Mouse (Mus musculus) neural tube, embryonic 14.5 days (tissue): ENCODE results near the gene Snrpc. TPM values are rescaled to one million over a fixed set of nuclear protein-coding genes. Genes with fewer than 3 reads are reported as not detected.
"Not testable (repeated sequence)": the region's sequence is repeated elsewhere in the genome, so short reads cannot be mapped to it uniquely, and the experiment has no call there.

Experiments used
- ATAC-seq: fragments of 200-750 bp; cut with Nextera tagmentation; 2 replicates; pipeline ENCODE4 v1.8.0; 2017; ENCODE audit warnings: low read depth, mild to moderate bottlenecking, moderate TSS enrichment, moderate library complexity
- H3K27ac ChIP-seq: fragments of 300-500 bp; sonication (generic); 2 replicates; pipeline ENCODE4 v1.5.1; 2014; ENCODE audit warnings: low read depth, mild to moderate bottlenecking, control low read depth, low read length, moderate library complexity, mixed read lengths
- H3K27me3 ChIP-seq: fragments of 300-500 bp; sonication (generic); 2 replicates; pipeline ENCODE4 v1.6.1; 2014; ENCODE audit warnings: low read length; ENCODE audit not compliant: control insufficient read depth, insufficient read depth
- H3K36me3 ChIP-seq: fragments of 300-500 bp; sonication (generic); 2 replicates; pipeline ENCODE4 v1.6.1; 2014; ENCODE audit warnings: low read length, mixed read lengths; ENCODE audit not compliant: control insufficient read depth, insufficient read depth
- H3K4me1 ChIP-seq: fragments of 300-500 bp; sonication (generic); 2 replicates; pipeline ENCODE4 v1.6.1; 2014; ENCODE audit warnings: low read length; ENCODE audit not compliant: control insufficient read depth, insufficient read depth
- H3K4me2 ChIP-seq: fragments of 300-500 bp; sonication (generic); 2 replicates; pipeline ENCODE4 v1.6.1; 2014; ENCODE audit warnings: mild to moderate bottlenecking, low read depth, low read length, control low read depth
- H3K4me3 ChIP-seq: fragments of 300-500 bp; sonication (generic); 2 replicates; pipeline ENCODE4 v1.5.1; 2014; ENCODE audit warnings: low read depth, low read length, control low read depth, mixed read lengths
- H3K9ac ChIP-seq: fragments of 300-500 bp; sonication (generic); replicated peaks from 2 replicates; pipeline ENCODE4 v1.6.1; 2014; ENCODE audit warnings: low read depth, mild to moderate bottlenecking, control low read depth, low read length, mixed read lengths
- H3K9me3 ChIP-seq: fragments of 300-500 bp; sonication (generic); 2 replicates; pipeline ENCODE4 v1.6.1; 2016; ENCODE audit warnings: low read length; ENCODE audit not compliant: control insufficient read depth
- WGBS: fragments of 180-500 bp; shearing (Covaris S2); extraction: QIAGEN DNeasy Blood & Tissue Kit; methylation state at CpG from one replicate; pipeline ENCODE4 v1.1.7; 2014; 5-methylcytosine and 5-hydroxymethylcytosine counted together
- polyA plus RNA-seq: library from polyadenylated mRNA; unstranded; fragments of >200 nt; fragmentation: Nextera tagmentation; extraction: Ambion mirVana; gene quantifications from 2 replicates; pipeline ENCODE4 v1.2.1, GENCODE M21; 2014

Snrpc gene
- 211 and 216 TPM in 2 replicates for polyA plus RNA-seq

DNA sequence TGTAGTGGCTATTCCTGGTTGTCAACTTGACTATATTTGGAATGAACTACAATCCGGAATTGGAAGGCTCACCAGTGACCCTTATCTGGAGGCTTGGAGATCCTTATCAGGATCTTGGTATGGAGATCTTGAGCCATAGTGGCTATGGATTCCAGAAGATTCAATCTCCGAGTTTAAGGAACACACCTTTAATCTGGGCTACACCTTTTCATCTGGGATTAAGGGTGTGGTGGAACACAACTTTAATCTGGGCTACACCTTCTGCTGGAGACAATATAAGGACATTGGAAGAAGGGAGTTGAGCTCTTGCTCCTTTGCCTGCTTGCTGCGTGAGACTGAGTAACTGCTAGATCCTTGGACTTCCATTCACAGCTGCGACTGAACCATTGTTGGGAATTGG is at the start of gene Snrpc:
Gene Snrpc (plus strand): TSS at position 301 of the 400 bp plus-strand sequence.
- not testable (repeated sequence) for ATAC-seq, H3K4me2 ChIP-seq, H3K27me3 ChIP-seq, H3K36me3 ChIP-seq, H3K27ac ChIP-seq, H3K9ac ChIP-seq, H3K4me3 ChIP-seq, H3K9me3 ChIP-seq
- 93% methylated on average over 2 of the region's 4 CpGs for WGBS
- H3K4me1 ChIP-seq: peaks cover 10% of the 10 kb centered on the region

DNA sequence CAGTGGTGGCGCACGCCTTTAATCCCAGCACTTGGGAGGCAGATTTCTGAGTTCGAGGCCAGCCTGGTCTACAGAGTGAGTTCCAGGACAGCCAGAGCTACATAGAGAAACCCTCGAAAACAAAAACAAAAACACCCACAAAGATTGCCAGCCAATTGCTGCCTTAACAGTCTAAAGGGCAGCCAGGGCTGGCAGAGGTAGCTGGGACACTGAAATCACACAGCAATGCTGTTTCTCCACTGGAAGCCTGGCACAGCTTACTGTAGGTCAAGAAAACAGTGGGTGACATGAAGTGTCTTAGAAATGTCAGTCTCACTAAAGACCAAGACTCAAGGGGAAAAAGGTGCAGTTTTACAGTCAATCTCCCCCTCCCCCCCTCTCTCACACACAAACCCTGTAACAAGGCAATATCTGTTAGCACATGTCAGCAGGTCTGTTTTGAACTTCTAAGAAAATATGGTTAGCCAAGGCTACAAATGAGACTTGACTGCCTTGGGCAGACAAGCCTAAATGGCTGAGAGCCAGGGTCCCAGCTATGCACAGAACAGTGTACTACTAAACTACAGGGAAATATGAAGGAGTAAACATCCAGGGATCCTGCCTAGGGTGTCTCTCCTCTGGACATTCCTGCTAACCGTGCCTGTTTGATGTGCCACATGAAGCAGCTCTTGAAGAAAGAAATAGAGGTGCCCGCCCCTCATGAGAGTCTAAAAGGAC is 49.3 kb upstream of the Snrpc start:
- H3K27ac ChIP-seq: no peak overlapping the region
- no peaks in the 10 kb centered on the region for H3K4me1 ChIP-seq
- H3K9me3 ChIP-seq: no peaks in the 10 kb centered on the region
- WGBS: 91% methylated on average over 6 of the region's 6 CpGs
- H3K4me3 ChIP-seq: no peak overlapping the region
- H3K4me2 ChIP-seq: no peak overlapping the region
- peaks cover 9% of the 10 kb centered on the region; the same call in 1 of the 2 replicates for H3K36me3 ChIP-seq
- no peak overlapping the region for H3K9ac ChIP-seq
- H3K27me3 ChIP-seq: no peaks in the 10 kb centered on the region
- ATAC-seq: no peak

DNA sequence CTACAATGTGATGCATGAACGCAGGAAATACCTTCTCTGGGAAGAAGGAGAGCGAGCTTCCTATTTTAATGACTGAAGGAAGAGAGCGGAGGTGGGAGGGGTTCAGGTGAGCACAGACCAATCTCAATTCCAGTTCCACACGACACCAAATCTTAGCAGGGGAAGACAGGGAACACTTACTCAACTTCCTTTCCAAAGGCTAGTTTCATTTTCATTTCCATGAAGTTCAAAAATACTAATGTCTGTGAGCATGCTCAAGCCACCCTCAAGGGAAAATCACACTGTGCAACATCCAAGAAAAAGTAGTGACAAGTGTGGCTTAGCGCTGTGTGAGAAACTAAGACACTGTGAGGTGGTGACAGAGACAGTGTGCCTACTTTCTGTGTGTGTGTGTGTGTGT is 47.9 kb upstream of the Snrpc start:
- H3K9ac ChIP-seq: no peak overlapping the region
- H3K4me3 ChIP-seq: no peak overlapping the region
- H3K4me1 ChIP-seq: no peaks in the 10 kb centered on the region
- H3K36me3 ChIP-seq: peaks cover 9% of the 10 kb centered on the region; the same call in 1 of the 2 replicates
- H3K9me3 ChIP-seq: no peaks in the 10 kb centered on the region
- 91% methylated on average over 5 of the region's 5 CpGs for WGBS
- no peak for ATAC-seq
- no peak overlapping the region for H3K27ac ChIP-seq
- H3K27me3 ChIP-seq: no peaks in the 10 kb centered on the region
- no peak overlapping the region for H3K4me2 ChIP-seq

DNA sequence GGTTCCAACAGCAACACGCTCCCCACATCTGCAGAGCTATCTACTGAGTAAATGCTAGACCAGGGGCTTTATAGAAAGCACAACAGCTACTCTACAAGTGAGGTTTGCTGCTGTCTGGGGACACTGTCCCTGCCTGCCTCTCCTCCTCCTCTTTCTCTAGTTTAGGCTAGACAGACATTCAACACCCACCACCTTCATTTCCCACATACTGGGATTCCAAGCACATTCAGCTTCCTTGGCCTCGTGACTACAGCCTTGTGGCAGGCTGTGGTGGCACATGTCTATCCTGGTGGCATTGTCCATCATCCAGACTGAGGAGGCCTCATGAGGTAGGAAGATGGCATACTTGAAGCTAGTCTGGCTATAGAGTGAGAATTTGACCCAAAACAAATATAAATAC is 47.0 kb upstream of the Snrpc start:
- H3K36me3 ChIP-seq: 0 out of 2 replicates have a peak, but pooled peaks cover 4% of the 10 kb centered on the region
- no peaks in the 10 kb centered on the region for H3K9me3 ChIP-seq
- 93% methylated on average over 2 of the region's 2 CpGs for WGBS

DNA sequence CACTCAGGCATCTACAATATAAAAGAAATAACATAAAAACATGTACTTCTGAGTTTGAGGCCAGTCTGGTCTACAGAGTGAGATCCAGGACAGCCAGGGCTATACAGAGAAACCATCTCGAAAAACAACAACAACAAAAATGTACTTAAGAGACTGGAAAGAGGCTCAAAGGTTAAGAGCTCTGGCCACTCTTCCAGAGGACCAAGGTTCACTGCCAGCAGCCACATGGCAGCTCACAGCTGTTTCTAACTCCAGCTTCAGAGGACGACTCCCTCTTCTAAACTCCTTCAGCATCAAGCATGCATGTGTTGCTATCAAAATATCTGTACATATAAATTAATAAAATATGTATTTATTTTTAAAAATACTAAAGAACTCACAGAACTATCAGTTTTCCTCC is 46.4 kb upstream of the Snrpc start:
- H3K9ac ChIP-seq: no peak overlapping the region
- no peak overlapping the region for H3K4me2 ChIP-seq
- WGBS: 93% methylated on average over 2 of the region's 2 CpGs
- no peak for ATAC-seq
- no peak overlapping the region for H3K4me3 ChIP-seq
- no peaks in the 10 kb centered on the region for H3K27me3 ChIP-seq
- H3K4me1 ChIP-seq: peaks cover 5% of the 10 kb centered on the region; the same call in 1 of the 2 replicates
- no peaks in the 10 kb centered on the region for H3K9me3 ChIP-seq
- 0 out of 2 replicates have a peak, but pooled peaks cover 3% of the 10 kb centered on the region for H3K36me3 ChIP-seq
- no peak overlapping the region for H3K27ac ChIP-seq

More for the DNA sequence above, 47.0 kb upstream of the Snrpc start:
- H3K4me3 ChIP-seq: no peak overlapping the region
- no peak for ATAC-seq
- H3K27me3 ChIP-seq: no peaks in the 10 kb centered on the region
- no peaks in the 10 kb centered on the region for H3K4me1 ChIP-seq
- no peak overlapping the region for H3K27ac ChIP-seq
- no peak overlapping the region for H3K9ac ChIP-seq
- no peak overlapping the region for H3K4me2 ChIP-seq

DNA sequence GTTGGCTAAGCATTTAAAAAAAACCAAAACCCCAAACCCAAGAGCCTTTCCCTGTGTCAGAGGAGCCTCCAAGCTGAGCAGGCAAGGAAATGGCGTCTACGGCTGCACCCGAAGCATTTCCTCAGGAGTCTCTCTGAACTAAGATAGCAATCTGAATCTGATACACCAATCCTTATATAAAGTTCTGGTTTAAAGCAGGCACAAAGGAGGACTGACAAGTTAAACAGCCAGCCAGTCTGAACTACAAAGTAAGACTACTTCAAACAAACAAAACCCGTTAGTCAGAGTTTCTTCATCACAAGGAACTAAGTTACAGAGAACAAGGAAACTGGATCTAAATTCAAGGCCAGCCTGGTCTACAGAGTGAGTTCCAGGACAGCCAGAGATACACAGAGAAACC is 45.4 kb upstream of the Snrpc start:
- Histone ChIP-seq H3K27me3 (no peaks in the 10 kb centered on the region), H3K36me3 (0 out of 2 replicates have a peak, but pooled peaks cover 3% of the 10 kb centered on the region), H3K9me3 (no peaks in the 10 kb centered on the region), H3K9ac (no peak overlapping the region), H3K4me1 (peaks cover 15% of the 10 kb centered on the region), H3K4me3 (no peak overlapping the region), H3K4me2 (no peak overlapping the region), H3K27ac (no peak overlapping the region)
- 92% methylated on average over 4 of the region's 4 CpGs for WGBS
- ATAC-seq: no peak

DNA sequence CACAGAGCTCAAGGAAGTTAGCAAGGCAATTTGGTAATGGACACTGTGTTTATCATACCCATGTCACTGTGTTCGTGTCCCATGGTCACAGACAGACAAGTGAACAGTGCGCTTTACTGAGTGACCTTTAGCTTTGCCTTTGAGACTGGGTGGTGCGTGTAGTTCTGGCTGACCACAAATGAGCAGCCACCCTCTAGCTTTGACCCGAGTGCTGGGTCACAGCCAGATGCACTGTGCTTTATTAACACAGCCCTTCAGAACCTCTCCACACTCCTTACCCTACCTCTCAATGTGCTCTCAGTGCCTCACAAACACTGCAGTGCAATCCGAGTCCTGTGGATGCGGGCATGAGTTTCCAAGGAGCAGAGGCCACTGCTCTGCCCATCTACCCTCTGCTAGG is 44.8 kb upstream of the Snrpc start:
- Histone ChIP-seq H3K9me3 (no peaks in the 10 kb centered on the region), H3K27me3 (no peaks in the 10 kb centered on the region), H3K9ac (no peak overlapping the region), H3K4me1 (peaks cover 21% of the 10 kb centered on the region), H3K36me3 (0 out of 2 replicates have a peak, but pooled peaks cover 3% of the 10 kb centered on the region), H3K27ac (no peak overlapping the region), H3K4me3 (no peak overlapping the region), H3K4me2 (no peak overlapping the region)
- ATAC-seq: no peak
- WGBS: 90% methylated on average over 6 of the region's 6 CpGs

DNA sequence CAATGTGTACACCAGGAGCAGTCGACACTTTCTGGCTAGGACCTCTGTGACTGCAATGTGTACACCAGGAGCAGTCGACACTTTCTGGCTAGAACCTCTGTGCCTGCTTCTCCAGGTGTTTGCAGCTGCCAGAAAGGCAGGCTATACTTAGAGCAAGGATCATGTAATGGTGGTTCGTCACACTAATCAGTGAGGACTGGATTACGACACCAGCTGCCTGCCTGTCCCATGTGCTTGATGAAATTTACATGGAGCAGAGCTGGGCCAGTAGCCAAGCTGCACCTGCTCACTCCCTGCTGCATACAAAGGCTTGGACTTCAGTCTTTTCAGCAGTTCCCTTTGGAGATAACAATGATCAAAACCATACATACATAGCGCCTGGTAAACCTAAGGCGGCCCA is 41.2 kb upstream of the Snrpc start:
- no peaks in the 10 kb centered on the region for H3K27me3 ChIP-seq
- peak overlapping the region; percentile 89 for H3K27ac ChIP-seq
- no peak overlapping the region for H3K4me3 ChIP-seq
- peaks cover 33% of the 10 kb centered on the region for H3K4me1 ChIP-seq
- peak; percentile 85 for ATAC-seq
- WGBS: 33% methylated on average over 6 of the region's 6 CpGs
- H3K36me3 ChIP-seq: 0 out of 2 replicates have a peak, but pooled peaks cover 3% of the 10 kb centered on the region
- H3K4me2 ChIP-seq: peak overlapping the region; percentile 31; the same call in 1 of the 2 replicates
- H3K9ac ChIP-seq: 0 out of 2 replicates have a peak overlapping the region, but pooled peaks have one; percentile 32
- no peaks in the 10 kb centered on the region for H3K9me3 ChIP-seq

DNA sequence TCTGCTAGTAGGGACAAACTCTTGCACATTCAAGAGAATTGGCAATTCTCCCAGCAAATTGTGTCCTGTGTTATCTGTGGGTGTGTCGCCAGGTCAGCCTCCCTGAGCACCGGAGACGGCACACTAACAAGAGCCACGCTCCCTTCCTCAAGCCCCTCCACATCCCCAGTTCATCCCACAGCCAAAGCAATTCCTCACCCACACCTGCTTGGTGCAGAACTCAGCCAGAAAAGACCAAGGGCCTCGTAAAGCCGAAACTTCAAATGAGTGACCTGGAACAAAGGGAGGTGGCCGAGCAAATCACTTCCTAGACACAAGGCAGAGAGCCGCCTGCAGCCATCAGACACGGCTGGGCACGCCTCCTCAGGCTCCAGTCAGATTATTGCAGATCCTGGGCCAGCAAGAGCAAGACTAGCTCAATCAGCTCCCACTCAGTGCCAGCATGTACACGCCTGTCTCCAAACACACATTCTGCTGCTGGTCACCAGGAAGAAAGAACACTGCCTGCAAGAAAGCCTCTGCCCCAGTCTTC is 40.5 kb upstream of the Snrpc start:
- H3K9ac ChIP-seq: 0 out of 2 replicates have a peak overlapping the region, but pooled peaks have one; percentile 32
- H3K27me3 ChIP-seq: no peaks in the 10 kb centered on the region
- H3K4me3 ChIP-seq: no peak overlapping the region
- H3K27ac ChIP-seq: peak overlapping the region; percentile 89
- 0 out of 2 replicates have a peak, but pooled peaks cover 3% of the 10 kb centered on the region for H3K36me3 ChIP-seq
- peaks cover 33% of the 10 kb centered on the region for H3K4me1 ChIP-seq
- WGBS: 12% methylated on average over 11 of the region's 11 CpGs
- peak; percentile 64 for ATAC-seq
- peak overlapping the region; percentile 31 for H3K4me2 ChIP-seq
- no peaks in the 10 kb centered on the region for H3K9me3 ChIP-seq
